Mouse (Mus musculus) cortical plate, adult 2 months (tissue): ENCODE measurements around the gene Tst.
A peak's percentile ranks its signal among the peaks of the same experiment; 100 is the strongest.

Experiments
- CTCF ChIP-seq: fragments of 200-500 bp; IDR thresholded peaks from 2 replicates; pipeline ENCODE4 v1.5.1; 2011; ENCODE audit warnings: mild to moderate bottlenecking, control low read depth, low read length; ENCODE audit not compliant: insufficient read depth; ENCODE audit errors: extremely low read depth
- POLR2A ChIP-seq: fragments of 200-500 bp; IDR thresholded peaks from 2 replicates; pipeline ENCODE4 v1.6.1; 2011; ENCODE audit warnings: mild to moderate bottlenecking, low read length, control low read depth; ENCODE audit not compliant: insufficient read depth; ENCODE audit errors: extremely low read depth

GRCm38 (mm10) chr15:78368926-78369346, 36.8 kb downstream of the Tst start:
- TF ChIP-seq CTCF (peak; percentile 75), POLR2A (no peak)
